Mouse (Mus musculus): ENCODE data around the gene Osbpl7.

GRCm38 (mm10) chr11:97074235-97074634 is 23.8 kb downstream of the Osbpl7 start:
- TF ChIP-seq GATA1 (IDR thresholded peaks at IDR 0.05; ENCODE audit: borderline replicate concordance, low read length) = no peak
- TF ChIP-seq FLI1 (IDR thresholded peaks at IDR 0.05; ENCODE audit: low read length) = no peak
